Mouse (Mus musculus): ENCODE data around the gene Dmap1.

The Dmap1 gene

GRCm38 (mm10) chr4:117655500-117655863 lies 26.6 kb downstream of the Dmap1 start:
- no peak for DNase-seq

GRCm38 (mm10) chr4:117654703-117655499 lies 27.2 kb downstream of the Dmap1 start:
- DNase-seq, result no peak

DNA sequence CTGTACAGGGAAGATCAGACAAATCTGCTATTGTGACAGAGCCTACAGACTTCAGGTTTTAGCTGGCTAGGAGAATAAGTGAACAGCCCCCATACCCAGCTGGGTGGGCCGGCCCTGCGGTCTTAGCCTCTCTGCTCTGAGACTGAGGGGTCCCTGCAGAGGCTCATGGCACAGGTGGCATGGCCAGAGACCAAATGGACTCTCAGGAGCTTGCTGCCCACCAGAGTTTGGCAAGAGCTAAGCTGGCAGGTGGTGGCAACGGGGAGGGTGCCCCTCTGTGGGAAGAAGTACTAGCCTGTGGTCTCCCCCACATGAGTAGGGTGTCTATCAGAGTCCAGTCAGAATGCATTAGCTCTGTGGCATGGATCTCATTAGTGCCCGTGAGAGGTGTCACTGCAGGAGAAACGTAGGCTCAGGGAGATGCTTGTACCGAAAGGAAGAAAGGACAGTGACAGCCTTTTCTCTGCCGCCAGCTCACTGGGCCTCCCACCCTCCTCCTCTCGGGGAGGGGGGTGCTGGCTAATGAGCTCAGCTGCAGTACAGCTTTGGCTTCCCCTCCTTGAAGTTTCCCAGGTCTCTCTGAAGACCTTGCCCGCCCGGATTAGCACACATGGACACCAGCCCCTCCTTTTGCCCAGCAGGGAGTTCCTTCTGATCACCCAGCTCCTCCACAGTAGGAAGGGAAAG lies 27.9 kb downstream of the Dmap1 start:
- DNase-seq, result no peak

- DNase-seq, result no peak
These were observed 29.3 kb downstream of the Dmap1 start for GRCm38 (mm10) chr4:117652727-117653126.

DNA sequence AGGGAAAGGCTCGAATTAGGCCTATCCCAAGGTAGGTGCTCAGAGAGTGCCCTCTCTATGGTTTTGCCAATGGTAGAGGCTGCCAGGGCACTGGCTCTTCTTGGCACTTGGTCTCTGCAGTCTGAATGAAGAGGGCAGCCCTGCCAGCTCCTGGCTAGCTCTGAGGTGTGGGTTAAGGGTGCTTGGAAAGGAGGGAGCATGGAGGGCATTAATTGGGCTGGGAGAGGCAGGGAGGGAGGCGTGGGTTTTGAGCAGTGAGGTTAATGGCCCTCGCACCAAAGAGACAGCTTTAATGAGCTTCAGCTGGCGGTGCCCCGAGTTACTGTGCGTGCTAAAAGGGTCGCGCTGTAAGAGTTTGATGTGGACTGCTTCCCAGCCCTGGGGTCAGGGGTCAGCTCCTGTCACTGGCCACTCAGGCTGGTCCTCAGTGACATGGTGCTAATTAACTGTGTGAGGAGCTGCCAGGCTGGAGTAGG lies 30.4 kb downstream of the Dmap1 start:
- DNase-seq, result no peak

- no peak for DNase-seq
These were observed 34.9 kb downstream of the Dmap1 start for GRCm38 (mm10) chr4:117646926-117647755.

- DNase-seq, result no peak
These were observed 35.6 kb downstream of the Dmap1 start for GRCm38 (mm10) chr4:117646496-117646895.

DNA sequence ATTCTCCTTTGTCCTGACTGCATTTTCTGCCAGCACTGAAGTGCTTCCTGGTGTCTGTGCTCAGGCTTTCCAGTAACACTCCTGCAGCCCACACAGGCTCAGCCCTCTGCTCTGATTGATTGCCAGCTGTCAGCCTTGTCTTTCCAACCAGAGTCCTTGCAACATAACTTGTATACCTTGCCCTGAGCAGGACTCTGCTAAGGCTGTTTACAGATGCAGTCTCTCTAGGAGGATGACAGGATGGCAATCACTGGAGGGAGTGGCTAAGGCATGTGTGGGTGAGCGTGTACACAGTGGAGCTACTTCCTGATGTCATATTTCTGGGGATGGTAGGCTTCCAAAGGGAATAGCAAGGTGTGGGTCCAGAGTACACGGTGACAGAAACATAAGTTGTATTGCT lies 36.2 kb downstream of the Dmap1 start:
- no peak for DNase-seq

DNA sequence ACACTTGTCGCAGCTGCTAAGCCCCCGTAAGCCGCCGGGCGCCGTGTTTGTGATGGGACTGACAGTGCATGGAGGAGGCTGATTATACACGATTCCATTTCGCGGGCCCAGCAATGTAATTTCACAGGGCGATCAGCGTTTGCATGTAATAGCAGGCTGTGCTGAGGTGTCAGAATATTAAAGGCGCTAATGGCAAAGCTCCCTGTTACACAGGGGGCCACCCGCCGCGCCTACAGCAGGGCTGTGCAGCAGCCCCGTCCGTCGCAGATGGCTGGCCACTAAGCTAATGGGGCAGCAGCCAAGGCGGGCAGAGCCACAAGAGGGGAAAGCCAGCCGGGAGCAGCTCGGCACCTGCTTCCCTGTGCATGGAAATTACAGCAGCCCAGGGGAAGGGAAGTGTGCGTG lies 37.0 kb downstream of the Dmap1 start:
- DNase-seq, result no peak

GRCm38 (mm10) chr4:117641804-117642203 lies 40.3 kb downstream of the Dmap1 start:
- DNase-seq, result peak in 1 of 2 experiments; percentile 0

DNA sequence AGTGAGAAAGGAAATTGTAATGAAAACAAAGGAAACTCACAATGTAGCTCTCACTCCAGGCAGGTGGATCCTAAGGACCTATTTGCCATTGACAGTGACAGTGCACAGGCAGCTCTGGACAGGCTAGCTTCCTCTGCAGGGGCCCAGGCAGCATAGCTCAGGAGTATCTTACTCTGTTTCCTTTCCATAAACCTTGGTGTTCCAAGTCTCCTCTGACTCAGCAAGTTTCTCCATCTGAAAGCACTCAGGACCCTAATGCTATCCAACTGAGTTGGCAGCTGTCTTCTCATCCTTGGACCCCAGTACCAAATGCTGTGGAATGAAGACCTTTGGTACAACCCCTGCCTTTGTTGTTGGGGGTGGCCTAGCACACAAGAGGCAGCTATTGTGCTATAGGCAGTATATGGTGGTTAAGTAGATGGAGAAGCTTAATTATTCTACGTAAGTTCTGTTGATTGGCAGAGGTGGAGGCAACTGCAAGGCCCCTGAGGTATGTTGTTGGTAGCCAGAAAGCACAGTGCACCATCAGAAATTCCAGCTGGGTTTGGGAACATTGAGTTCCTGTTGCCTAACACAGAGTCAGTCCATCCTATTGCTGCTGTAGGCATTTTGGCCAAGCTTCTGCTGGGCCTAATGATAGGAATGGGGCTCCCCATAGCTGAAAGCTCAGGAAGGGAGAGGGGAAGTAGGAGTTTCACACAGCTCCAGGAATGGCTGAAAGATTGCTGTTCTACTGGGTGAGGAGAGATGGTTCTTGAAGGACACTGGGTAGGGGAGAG lies 41.0 kb downstream of the Dmap1 start:
- DNase-seq, result peak in 1 of 2 experiments; percentile 10

DNA sequence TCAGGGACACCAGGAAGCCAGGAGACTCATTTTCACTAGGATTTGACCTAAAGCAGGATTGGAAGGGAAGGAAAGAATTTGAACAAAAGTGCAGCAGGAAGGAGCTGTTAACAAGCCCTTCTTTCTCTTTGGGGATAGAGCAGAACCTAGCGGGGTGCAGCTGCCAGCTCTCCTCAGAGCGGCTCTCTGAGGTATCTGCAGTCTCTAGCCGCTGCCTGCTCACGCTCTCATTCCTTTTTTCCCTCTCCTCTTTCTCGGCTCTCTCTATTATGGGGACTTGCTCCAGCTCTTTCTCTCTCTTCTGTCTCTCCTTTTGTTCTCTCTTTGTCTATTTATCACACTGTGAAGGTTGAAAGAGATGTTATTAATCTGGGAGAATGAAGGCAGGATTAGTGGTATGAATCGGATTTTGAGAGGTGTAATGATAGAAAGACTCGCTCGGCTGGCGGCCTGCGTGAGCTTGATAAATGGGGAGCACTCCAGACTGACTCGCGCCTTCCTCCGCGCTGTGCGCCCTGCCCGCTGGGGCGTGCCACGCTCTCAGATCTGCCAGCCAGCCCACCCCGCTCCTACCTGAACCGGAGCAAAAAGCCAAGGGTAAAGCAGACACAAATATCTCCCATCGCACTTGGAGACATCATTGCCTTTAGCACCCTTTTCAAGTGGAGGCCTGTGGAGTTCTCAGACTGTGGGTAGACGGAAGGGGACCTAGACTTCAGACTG lies 45.0 kb downstream of the Dmap1 start:
- DNase-seq, result peak in 1 of 2 experiments; percentile 17

DNA sequence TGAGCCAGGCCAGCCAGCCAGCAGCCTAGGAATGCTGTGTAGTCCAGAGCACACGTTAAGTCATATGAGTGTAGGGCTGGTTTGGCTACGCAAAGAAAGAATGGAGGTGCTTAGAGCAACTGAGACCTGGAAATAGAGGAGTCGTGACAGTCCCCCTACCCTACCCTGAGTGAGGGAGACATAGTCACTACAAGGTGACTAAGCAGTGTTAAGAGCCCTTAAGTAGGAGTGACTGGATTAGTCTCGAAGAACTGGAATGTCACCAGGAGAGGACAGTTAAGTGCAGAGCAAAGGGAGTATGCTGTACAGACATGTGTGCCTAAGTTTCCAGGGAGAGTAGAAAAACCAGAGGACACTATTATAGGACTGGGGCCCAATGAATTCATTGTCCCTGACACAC lies 45.9 kb downstream of the Dmap1 start:
- no peak for DNase-seq

GRCm38 (mm10) chr4:117634642-117635041 lies 47.4 kb downstream of the Dmap1 start:
- peak in 1 of 2 experiments; percentile 10 for DNase-seq

DNA sequence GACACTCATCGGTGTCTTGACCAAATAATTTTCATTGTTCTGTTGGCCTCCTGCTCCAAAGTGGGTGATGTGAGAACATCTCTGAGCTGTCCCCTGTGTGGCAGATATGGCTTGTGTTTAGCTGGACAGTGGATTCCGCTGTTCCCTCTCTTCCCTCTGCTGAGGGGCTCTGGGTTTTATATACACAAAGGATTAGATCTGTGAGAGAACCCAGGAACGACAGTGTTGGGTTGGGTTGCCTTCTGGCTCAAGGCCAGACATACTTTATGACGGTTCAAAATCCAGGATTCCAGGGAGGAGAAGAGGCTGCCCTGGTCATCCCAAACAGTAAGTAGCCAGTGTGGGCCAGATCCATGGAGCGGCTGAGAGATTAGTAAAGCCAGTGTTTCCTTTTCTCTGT lies 48.5 kb downstream of the Dmap1 start:
- peak in 1 of 2 experiments; percentile 7 for DNase-seq

DNA sequence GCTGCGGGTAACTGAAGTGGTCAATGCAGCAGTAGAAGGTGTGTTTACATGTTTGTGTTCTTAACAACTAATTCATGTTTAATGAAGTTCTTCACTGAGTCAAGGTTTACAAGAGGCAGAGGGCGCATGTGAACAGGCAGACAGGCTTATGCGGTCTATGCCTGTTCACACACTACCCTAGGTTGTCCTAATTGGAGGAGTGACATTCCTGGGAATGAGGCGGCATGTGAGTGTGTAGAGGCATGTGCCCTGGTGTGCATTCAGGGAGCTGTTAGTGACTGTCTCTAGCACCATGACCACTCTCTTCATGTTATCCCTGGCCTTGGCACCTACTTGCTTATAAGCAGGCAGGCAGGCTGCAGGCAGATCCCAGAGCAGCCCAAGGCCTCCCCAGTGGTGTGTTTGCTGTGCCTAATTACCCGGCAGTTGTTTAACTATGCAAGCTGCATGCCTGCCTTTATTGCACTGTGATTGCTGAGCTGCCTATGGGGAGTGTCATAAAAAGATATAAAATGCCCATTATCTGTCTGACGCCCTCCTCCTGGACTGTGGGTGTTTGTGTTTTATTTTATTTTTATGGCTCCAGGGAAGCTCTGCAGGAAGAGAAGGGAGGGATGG lies 51.9 kb downstream of the Dmap1 start:
- no peak for DNase-seq

GRCm38 (mm10) chr4:117628464-117628863 lies 53.6 kb downstream of the Dmap1 start:
- no peak for DNase-seq
